ENCODE assay signal across 25 mouse cellular contexts in the genomic region with DNA sequence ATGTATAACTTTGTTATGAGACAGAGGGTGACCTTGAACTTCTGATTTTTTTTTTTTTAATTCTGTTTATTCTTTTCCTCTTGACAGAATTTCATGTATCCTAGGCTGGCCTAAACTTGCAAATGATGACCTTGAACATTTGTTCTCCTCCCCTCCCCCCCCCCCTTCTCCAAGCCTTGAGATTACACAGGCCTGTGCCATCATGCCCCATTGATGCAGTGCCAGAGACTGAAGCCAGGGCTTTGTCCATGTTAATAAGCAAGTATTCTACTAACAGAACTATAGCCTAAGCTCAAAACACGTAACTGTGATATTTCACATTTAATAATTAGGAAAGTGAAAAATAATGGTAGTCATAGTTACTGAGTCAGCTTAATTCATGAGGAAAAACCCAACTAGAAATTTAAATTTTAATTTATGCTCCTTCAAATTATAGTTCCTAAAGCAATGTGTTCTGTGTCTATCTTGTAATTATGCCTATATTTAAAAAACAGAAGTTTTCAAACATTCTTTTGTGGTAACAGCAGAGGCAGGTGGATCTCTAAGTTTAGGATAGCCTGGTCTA. TPM values are rescaled to one million over a fixed set of nuclear protein-coding genes. Genes with fewer than 3 reads are reported as not detected.
A peak's percentile ranks its signal among the peaks of the same experiment; 100 is the strongest.
DNase-seq lines count a peak whose midpoint lies in the region; ATAC-seq and TF ChIP-seq lines count a peak whose summit lies in the region.
"Had no signal": no experiment of that assay in that cellular context is flagged by ENCODE, and none has a peak within 500 bp of the region (broad histone marks: within the 10 kb centered on the region; RNA-seq: fewer than 3 reads in every experiment).

No protein-coding gene starts in this region.

- no peak overlapping the region for H3K4me3 ChIP-seq in heart, embryonic 16.5 days (ENCODE audit: low read length)
- no peak overlapping the region for H3K4me3 ChIP-seq in heart, embryonic 11.5 days (ENCODE audit: low read depth, low read length)
- H3K4me3 ChIP-seq in stomach, postnatal 0 days (ENCODE audit: low read depth, low read length), result no peak overlapping the region
- no peak overlapping the region for H3K4me3 ChIP-seq in lung, adult 2 months (replicated peaks; ENCODE audit: extremely low read depth, low read depth, low read length)
- H3K4me3 ChIP-seq: embryonic facial prominence, embryonic 13.5 days; forebrain, embryonic 10.5 days; forebrain, embryonic 15.5 days; heart, embryonic 15.5 days; hindbrain, embryonic 10.5 days; hindbrain, embryonic 15.5 days; limb, embryonic 12.5 days had no signal

- no peak overlapping the region for H3K4me2 ChIP-seq in heart, embryonic 16.5 days (ENCODE audit: low read depth, low read length)
- H3K4me2 ChIP-seq in heart, embryonic 11.5 days, result no peak overlapping the region
- no peak overlapping the region for H3K4me2 ChIP-seq in stomach, postnatal 0 days (replicated peaks; ENCODE audit: low read depth)
- H3K4me2 ChIP-seq: embryonic facial prominence, embryonic 13.5 days; forebrain, embryonic 15.5 days; heart, embryonic 15.5 days; hindbrain, embryonic 15.5 days; limb, embryonic 12.5 days; midbrain, embryonic 11.5 days had no signal

- 79% methylated on average over 1 of the region's 1 CpGs for WGBS in heart, embryonic 16.5 days
- WGBS in heart, embryonic 11.5 days (ENCODE audit: insufficient replicate concordance), result 96% methylated on average over 1 of the region's 1 CpGs
- WGBS in stomach, postnatal 0 days, result 58% methylated on average over 1 of the region's 1 CpGs
- WGBS in lung, adult 2 months, result 73% methylated on average over 1 of the region's 1 CpGs

- TF ChIP-seq CTCF in stomach, postnatal 0 days (IDR thresholded peaks at IDR 0.05; ENCODE audit: low read depth), result no peak
- TF ChIP-seq CTCF in lung, adult 2 months (IDR thresholded peaks at IDR 0.05; ENCODE audit: insufficient read depth, low read length), result no peak

- no peak for TF ChIP-seq EP300 in stomach, postnatal 0 days (optimal IDR thresholded peaks at IDR 0.05)

- ATAC-seq in heart, embryonic 16.5 days (replicated peaks; ENCODE audit: extremely low read depth, insufficient read depth, low FRiP score), result 0 out of 2 replicates have a peak, but pooled peaks have one; percentile 28
- ATAC-seq in heart, embryonic 11.5 days (replicated peaks; ENCODE audit: insufficient number of reproducible peaks, low FRiP score, low TSS enrichment), result no peak
- ATAC-seq in stomach, postnatal 0 days (ENCODE audit: low FRiP score, low TSS enrichment), result peak; percentile 54; the same call in 1 of the 2 replicates
- ATAC-seq: forebrain, embryonic 15.5 days; inflammation-experienced regulatory T-cells, adult 6 months; midbrain, embryonic 16.5 days had no signal

- no peak for TF ChIP-seq POLR2A in lung, adult 2 months (IDR thresholded peaks at IDR 0.05; ENCODE audit: borderline replicate concordance, extremely low read depth, low read depth, low read length)

- no peaks in the 10 kb centered on the region for H3K36me3 ChIP-seq in heart, embryonic 16.5 days (ENCODE audit: control insufficient read depth, insufficient read depth)
- no peaks in the 10 kb centered on the region for H3K36me3 ChIP-seq in heart, embryonic 11.5 days (ENCODE audit: control insufficient read depth, insufficient read depth, low read length)
- H3K36me3 ChIP-seq in stomach, postnatal 0 days (ENCODE audit: control insufficient read depth, insufficient read depth, low read length), result no peaks in the 10 kb centered on the region
- H3K36me3 ChIP-seq: embryonic facial prominence, embryonic 13.5 days; forebrain, embryonic 10.5 days; forebrain, embryonic 15.5 days; heart, embryonic 15.5 days; hindbrain, embryonic 10.5 days; hindbrain, embryonic 15.5 days; limb, embryonic 12.5 days had no signal

- no peak overlapping the region; the same call in 1 of the 2 replicates for H3K27ac ChIP-seq in heart, embryonic 16.5 days (ENCODE audit: low read length)
- H3K27ac ChIP-seq in heart, embryonic 11.5 days (ENCODE audit: low read depth, low read length), result no peak overlapping the region
- no peak overlapping the region for H3K27ac ChIP-seq in stomach, postnatal 0 days (replicated peaks)
- H3K27ac ChIP-seq: embryonic facial prominence, embryonic 13.5 days; forebrain, embryonic 10.5 days; forebrain, embryonic 15.5 days; heart, embryonic 15.5 days; hindbrain, embryonic 10.5 days; hindbrain, embryonic 15.5 days; limb, embryonic 12.5 days had no signal

- no peaks in the 10 kb centered on the region for H3K27me3 ChIP-seq in heart, embryonic 16.5 days (ENCODE audit: control insufficient read depth, insufficient read depth, low read length)
- H3K27me3 ChIP-seq in heart, embryonic 11.5 days (ENCODE audit: control insufficient read depth, insufficient read depth, low read length), result no peaks in the 10 kb centered on the region
- H3K27me3 ChIP-seq in stomach, postnatal 0 days (ENCODE audit: control insufficient read depth, insufficient read depth, low read length), result no peaks in the 10 kb centered on the region
- H3K27me3 ChIP-seq: CH12.LX; embryonic facial prominence, embryonic 13.5 days; forebrain, embryonic 15.5 days; heart, embryonic 15.5 days; hindbrain, embryonic 15.5 days; limb, embryonic 12.5 days had no signal

- H3K4me1 ChIP-seq in heart, embryonic 16.5 days (ENCODE audit: control insufficient read depth, insufficient read depth, low read length), result peaks cover 5% of the 10 kb centered on the region
- 0 out of 2 replicates have a peak, but pooled peaks cover 7% of the 10 kb centered on the region for H3K4me1 ChIP-seq in heart, embryonic 11.5 days (ENCODE audit: control insufficient read depth, insufficient read depth, low read length)
- no peaks in the 10 kb centered on the region for H3K4me1 ChIP-seq in stomach, postnatal 0 days (replicated peaks; ENCODE audit: control insufficient read depth, insufficient read depth)
- H3K4me1 ChIP-seq in lung, adult 2 months (ENCODE audit: control insufficient read depth, insufficient read depth, low read length), result peaks cover 5% of the 10 kb centered on the region
- H3K4me1 ChIP-seq: embryonic facial prominence, embryonic 13.5 days; forebrain, embryonic 10.5 days; forebrain, embryonic 15.5 days; hindbrain, embryonic 10.5 days; limb, embryonic 12.5 days had no signal

- H3K9ac ChIP-seq in heart, embryonic 16.5 days (ENCODE audit: low read length), result no peak overlapping the region
- H3K9ac ChIP-seq in heart, embryonic 11.5 days (ENCODE audit: low read depth, low read length), result no peak overlapping the region
- no peak overlapping the region for H3K9ac ChIP-seq in stomach, postnatal 0 days (ENCODE audit: low read length)
- H3K9ac ChIP-seq: embryonic facial prominence, embryonic 13.5 days; forebrain, embryonic 15.5 days; heart, embryonic 15.5 days; hindbrain, embryonic 15.5 days; limb, embryonic 12.5 days had no signal

- no peaks in the 10 kb centered on the region for H3K9me3 ChIP-seq in heart, embryonic 16.5 days (replicated peaks; ENCODE audit: control insufficient read depth, low read length)
- H3K9me3 ChIP-seq in heart, embryonic 11.5 days (replicated peaks; ENCODE audit: control insufficient read depth, low read length), result no peaks in the 10 kb centered on the region
- no peaks in the 10 kb centered on the region for H3K9me3 ChIP-seq in stomach, postnatal 0 days (ENCODE audit: control insufficient read depth, low read length)
- H3K9me3 ChIP-seq: embryonic facial prominence, embryonic 13.5 days; forebrain, embryonic 10.5 days; forebrain, embryonic 15.5 days; G1E; heart, embryonic 15.5 days; hindbrain, embryonic 10.5 days; hindbrain, embryonic 15.5 days; limb, embryonic 12.5 days had no signal

- peak; percentile 42 to 70 for DNase-seq in adrenal gland, adult (ENCODE audit: inconsistent age in 2 of 2, low spot score in 1 of 2)
- no peak for DNase-seq in adrenal gland, adult 18-20 months (ENCODE audit: low spot score in 2 of 2)
- DNase-seq in MN1 (ENCODE audit: low spot score), result peak; percentile 45
- DNase-seq in stomach, postnatal 0 days (ENCODE audit: low spot score), result no peak
- DNase-seq in lung, adult 2 months, result no peak
- DNase-seq: cerebellum, adult 11 months; cerebellum, adult 9-11 months; gastrocnemius, postnatal 36 days; kidney, adult 11 months; kidney, postnatal 14 days; lung, postnatal 36 days had no signal

RNA-seq across cellular contexts. Expression of a gene that starts 12.7 kb away (rescaled TPM):
- total RNA-seq in adrenal gland, adult 18-20 months (2021), result 10 to 100 TPM; 71.8 to 77.7 TPM
- 16.8 and 20.4 TPM in 2 replicates for polyA plus RNA-seq in heart, embryonic 16.5 days (2015; fragmentation: Nextera tagmentation; extraction: Ambion mirVana)
- polyA plus RNA-seq in heart, embryonic 11.5 days (2014; fragmentation: Nextera tagmentation; extraction: Ambion mirVana), result 19.8 and 22.2 TPM in 2 replicates
- 12.1 and 13.3 TPM in 2 replicates for polyA plus RNA-seq in stomach, postnatal 0 days (2015; fragmentation: Nextera tagmentation; extraction: Ambion mirVana)
- 6.5 and 11.4 TPM in 2 replicates for polyA plus RNA-seq in lung, adult 2 months (2012; rRNA removed)

Comparison
In these comparisons a context has a peak if more than half of its experiments do, and no peak if none do; other contexts are left out.
1. DNase-seq: peak in adrenal gland, adult (2 of 2) and MN1 (single experiment); none in adrenal gland, adult 18-20 months (0 of 2), stomach, postnatal 0 days (single experiment) and lung, adult 2 months (single experiment).